Comparison of ENCODE assay signal across 22 mouse cellular contexts in genomic region chr6:51302240-51302639, GRCm38 (mm10).
DNase-seq lines count a peak whose midpoint lies in the region; ATAC-seq and TF ChIP-seq lines count a peak whose summit lies in the region.
"Had no signal": no experiment of that assay in that cellular context is flagged by ENCODE, and none has a peak within 500 bp of the region (broad histone marks: within the 10 kb centered on the region; RNA-seq: fewer than 3 reads in every experiment).

No protein-coding gene starts in this region.

- peaks cover 4% of the 10 kb centered on the region; the same call in 1 of the 2 replicates for H3K9me3 ChIP-seq in liver, embryonic 12.5 days (replicated peaks)
- H3K9me3 ChIP-seq in liver, embryonic 16.5 days (replicated peaks; ENCODE audit: control insufficient read depth, low read length), result no peaks in the 10 kb centered on the region; the same call in 1 of the 2 replicates
- peaks cover 9% of the 10 kb centered on the region for H3K9me3 ChIP-seq in liver, postnatal 0 days (ENCODE audit: low read length)
- H3K9me3 ChIP-seq in liver, embryonic 11.5 days (ENCODE audit: control insufficient read depth, low read length), result peaks cover 3% of the 10 kb centered on the region; the same call in 1 of the 2 replicates

- H3K4me3 ChIP-seq in liver, adult 2 months (ENCODE audit: insufficient read depth, low read depth, low read length), result no peak overlapping the region
- no peak overlapping the region for H3K4me3 ChIP-seq in liver, embryonic 12.5 days
- H3K4me3 ChIP-seq in liver, embryonic 16.5 days (ENCODE audit: low read depth, low read length), result no peak overlapping the region
- no peak overlapping the region for H3K4me3 ChIP-seq in liver, postnatal 0 days (ENCODE audit: low read depth, low read length)
- H3K4me3 ChIP-seq in liver, embryonic 11.5 days (ENCODE audit: low read depth, low read length), result no peak overlapping the region

- DNase-seq in heart, adult 11 months, result peak; percentile 50
- no peak for DNase-seq in heart, adult 18-20 months
- DNase-seq in liver, adult 2 months (ENCODE audit: extremely low read depth, low read depth, low spot score), result peak; percentile 79
- DNase-seq in liver, result no peak
- DNase-seq in liver, postnatal 0 days, result no peak
- DNase-seq in liver, embryonic 11.5 days (ENCODE audit: low spot score), result no peak
- DNase-seq: adrenal gland, adult 2 months; adrenal gland, adult 8-10 months; adrenal gland, postnatal 10 days; adrenal gland, postnatal 14 days; adrenal gland, postnatal 25 days; adrenal gland, postnatal 36 days; B cell, adult 2 months; cerebellum, adult 11 months; cerebellum, adult 11-12 months had no signal

- TF ChIP-seq POLR2A in liver, adult 2 months (IDR thresholded peaks at IDR 0.05; ENCODE audit: extremely low read depth, insufficient read depth, low read length), result no peak

- no peak for TF ChIP-seq CTCF in liver, adult 2 months (IDR thresholded peaks at IDR 0.05; ENCODE audit: low read depth, low read length)
- no peak for TF ChIP-seq CTCF in liver, postnatal 0 days (IDR thresholded peaks at IDR 0.05; ENCODE audit: low read depth)

- no peak overlapping the region for H3K27ac ChIP-seq in liver, adult 2 months (replicated peaks; ENCODE audit: insufficient read depth, low read depth, low read length)
- no peak overlapping the region for H3K27ac ChIP-seq in liver, embryonic 12.5 days
- H3K27ac ChIP-seq in liver, embryonic 16.5 days (ENCODE audit: low read length), result no peak overlapping the region
- peak overlapping the region; percentile 24; the same call in 1 of the 2 replicates for H3K27ac ChIP-seq in liver, postnatal 0 days (ENCODE audit: low read depth)
- H3K27ac ChIP-seq in liver, embryonic 11.5 days (ENCODE audit: low read depth, low read length), result no peak overlapping the region

- no peaks in the 10 kb centered on the region for H3K79me2 ChIP-seq in liver, adult 2 months (ENCODE audit: control insufficient read depth, insufficient read depth, low read length)

- TF ChIP-seq EP300 in liver, postnatal 0 days (IDR thresholded peaks at IDR 0.05; ENCODE audit: low read depth), result no peak

- H3K36me3 ChIP-seq in liver, adult 2 months (ENCODE audit: control insufficient read depth, insufficient read depth, low read length), result no peaks in the 10 kb centered on the region
- H3K36me3 ChIP-seq in liver, embryonic 12.5 days, result no peaks in the 10 kb centered on the region
- H3K36me3 ChIP-seq in liver, embryonic 16.5 days (ENCODE audit: control insufficient read depth, insufficient read depth), result no peaks in the 10 kb centered on the region
- no peaks in the 10 kb centered on the region for H3K36me3 ChIP-seq in liver, postnatal 0 days (replicated peaks; ENCODE audit: insufficient read depth, low read length)
- no peaks in the 10 kb centered on the region for H3K36me3 ChIP-seq in liver, embryonic 11.5 days (ENCODE audit: control insufficient read depth, insufficient read depth, low read length)
- H3K36me3 ChIP-seq: G1E had no signal

- peaks cover 7% of the 10 kb centered on the region for H3K4me1 ChIP-seq in liver, adult 2 months (ENCODE audit: control insufficient read depth, insufficient read depth, low read length)
- H3K4me1 ChIP-seq in liver, embryonic 12.5 days, result peaks cover 14% of the 10 kb centered on the region
- H3K4me1 ChIP-seq in liver, embryonic 16.5 days (ENCODE audit: control insufficient read depth, low read depth, low read length), result peaks cover 5% of the 10 kb centered on the region
- H3K4me1 ChIP-seq in liver, postnatal 0 days (ENCODE audit: insufficient read depth), result 0 out of 2 replicates have a peak, but pooled peaks cover 2% of the 10 kb centered on the region
- H3K4me1 ChIP-seq in liver, embryonic 11.5 days (replicated peaks; ENCODE audit: control insufficient read depth, insufficient read depth, low read length), result peaks cover 7% of the 10 kb centered on the region

- WGBS in liver, adult 2 months, result 29% methylated on average over 7 of the region's 7 CpGs
- 80% methylated on average over 7 of the region's 7 CpGs for WGBS in liver, embryonic 12.5 days (ENCODE audit: insufficient replicate concordance)
- WGBS in liver, embryonic 16.5 days (ENCODE audit: insufficient replicate concordance), result 71% methylated on average over 7 of the region's 7 CpGs
- 70% methylated on average over 7 of the region's 7 CpGs for WGBS in liver, postnatal 0 days (ENCODE audit: insufficient replicate concordance)
- WGBS in liver, embryonic 11.5 days, result 90% methylated on average over 7 of the region's 7 CpGs

- H3K4me2 ChIP-seq in liver, embryonic 12.5 days, result no peak overlapping the region
- H3K4me2 ChIP-seq in liver, embryonic 16.5 days (ENCODE audit: low read depth, low read length), result no peak overlapping the region
- no peak overlapping the region for H3K4me2 ChIP-seq in liver, postnatal 0 days (ENCODE audit: low read depth, low read length)
- no peak overlapping the region for H3K4me2 ChIP-seq in liver, embryonic 11.5 days

- H3K27me3 ChIP-seq in liver, adult 2 months (ENCODE audit: control insufficient read depth, insufficient read depth, low read length), result no peaks in the 10 kb centered on the region
- no peaks in the 10 kb centered on the region for H3K27me3 ChIP-seq in liver, embryonic 12.5 days (replicated peaks)
- no peaks in the 10 kb centered on the region for H3K27me3 ChIP-seq in liver, embryonic 16.5 days (ENCODE audit: control insufficient read depth, insufficient read depth, low read depth, low read length)
- no peaks in the 10 kb centered on the region for H3K27me3 ChIP-seq in liver, postnatal 0 days (ENCODE audit: insufficient read depth, low read length)
- H3K27me3 ChIP-seq in liver, embryonic 11.5 days (replicated peaks; ENCODE audit: control insufficient read depth, insufficient read depth, low read length), result peaks cover 2% of the 10 kb centered on the region; the same call in 1 of the 2 replicates
- H3K27me3 ChIP-seq: CH12.LX had no signal

- H3K9ac ChIP-seq in liver, adult 2 months (ENCODE audit: low read depth, low read length), result no peak overlapping the region
- H3K9ac ChIP-seq in liver, embryonic 12.5 days, result no peak overlapping the region
- H3K9ac ChIP-seq in liver, embryonic 16.5 days (ENCODE audit: low read depth, low read length), result no peak overlapping the region
- H3K9ac ChIP-seq in liver, postnatal 0 days (replicated peaks), result no peak overlapping the region
- no peak overlapping the region for H3K9ac ChIP-seq in liver, embryonic 11.5 days (ENCODE audit: low read depth, low read length)

- ATAC-seq in liver, embryonic 12.5 days, result no peak
- ATAC-seq in liver, embryonic 16.5 days (ENCODE audit: low read depth), result peak; percentile 19; the same call in 1 of the 2 replicates
- peak; percentile 65 for ATAC-seq in liver, postnatal 0 days
- ATAC-seq in liver, embryonic 11.5 days (replicated peaks; ENCODE audit: low FRiP score), result no peak
- ATAC-seq: activated CD4-positive, CD25-positive, alpha-beta regulatory T cell, adult 4 months; CD4-positive, CD25-positive, alpha-beta regulatory T cell, adult 4 months; Patski had no signal

Comparison
In these comparisons a context has a peak if more than half of its experiments do, and no peak if none do; other contexts are left out.
1. DNase-seq: peak in heart, adult 11 months (single experiment) and liver, adult 2 months (single experiment); none in heart, adult 18-20 months (0 of 2), liver (single experiment), liver, postnatal 0 days (single experiment) and liver, embryonic 11.5 days (single experiment).
2. ATAC-seq: peak in liver, embryonic 16.5 days (single experiment) and liver, postnatal 0 days (single experiment); none in liver, embryonic 12.5 days (single experiment) and liver, embryonic 11.5 days (single experiment).